Mouse (Mus musculus): ENCODE measurements around the gene Sema4d. TPM values are rescaled to one million over a fixed set of nuclear protein-coding genes. Genes with fewer than 3 reads are reported as not detected.
"Not testable (repeated sequence)": the region's sequence is repeated elsewhere in the genome, so short reads cannot be mapped to it uniquely, and the experiment has no call there.

Sema4d gene
- total RNA-seq, 2 experiments from 2014 or later, result 93.1 to 112 TPM

DNA sequence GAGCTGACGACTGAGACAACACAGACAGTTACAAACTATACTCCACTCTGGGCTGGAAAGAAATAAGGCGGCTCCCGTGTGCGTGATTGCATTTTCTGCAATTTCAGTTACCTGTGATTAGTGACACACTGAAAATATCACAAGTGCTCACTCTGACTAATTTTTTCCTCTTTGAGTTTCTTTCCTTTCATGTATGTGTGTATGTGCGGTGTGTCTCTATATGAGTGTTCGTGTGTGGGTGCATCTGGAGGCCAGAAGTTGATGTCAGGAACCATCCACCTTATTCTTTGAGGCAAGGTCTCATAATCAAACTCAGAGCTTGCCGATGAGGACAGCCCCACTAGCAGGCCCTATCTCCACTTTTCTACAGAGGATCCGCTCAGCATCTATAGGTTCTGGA is 81.5 kb downstream of the Sema4d start:
- no peak for DNase-seq (ENCODE audit: low spot score in 2 of 2)
- intact Hi-C loops (cut with DNase I), result no loop called here

DNA sequence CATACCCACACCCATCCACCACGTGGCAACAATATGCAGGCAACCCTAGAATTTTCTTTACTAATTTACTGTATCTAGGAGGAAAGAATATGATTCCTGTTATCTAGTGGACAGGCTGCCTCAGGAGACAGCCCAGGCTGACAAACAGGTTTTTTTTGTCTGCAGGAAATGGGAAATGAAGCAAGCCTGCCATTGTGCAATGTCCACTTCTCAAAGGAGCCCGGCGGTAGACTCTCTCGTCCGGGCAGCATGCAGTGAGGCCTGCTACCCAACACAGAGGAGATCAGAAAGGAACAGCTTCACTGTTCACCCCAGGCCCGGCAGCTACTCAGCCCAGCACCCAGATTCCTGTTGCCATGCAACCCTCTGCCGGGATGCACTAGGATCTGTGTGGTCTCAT is 82.8 kb downstream of the Sema4d start:
- intact Hi-C loops (cut with DNase I), result no loop called here
- DNase-seq (ENCODE audit: low spot score in 2 of 2), result no peak

DNA sequence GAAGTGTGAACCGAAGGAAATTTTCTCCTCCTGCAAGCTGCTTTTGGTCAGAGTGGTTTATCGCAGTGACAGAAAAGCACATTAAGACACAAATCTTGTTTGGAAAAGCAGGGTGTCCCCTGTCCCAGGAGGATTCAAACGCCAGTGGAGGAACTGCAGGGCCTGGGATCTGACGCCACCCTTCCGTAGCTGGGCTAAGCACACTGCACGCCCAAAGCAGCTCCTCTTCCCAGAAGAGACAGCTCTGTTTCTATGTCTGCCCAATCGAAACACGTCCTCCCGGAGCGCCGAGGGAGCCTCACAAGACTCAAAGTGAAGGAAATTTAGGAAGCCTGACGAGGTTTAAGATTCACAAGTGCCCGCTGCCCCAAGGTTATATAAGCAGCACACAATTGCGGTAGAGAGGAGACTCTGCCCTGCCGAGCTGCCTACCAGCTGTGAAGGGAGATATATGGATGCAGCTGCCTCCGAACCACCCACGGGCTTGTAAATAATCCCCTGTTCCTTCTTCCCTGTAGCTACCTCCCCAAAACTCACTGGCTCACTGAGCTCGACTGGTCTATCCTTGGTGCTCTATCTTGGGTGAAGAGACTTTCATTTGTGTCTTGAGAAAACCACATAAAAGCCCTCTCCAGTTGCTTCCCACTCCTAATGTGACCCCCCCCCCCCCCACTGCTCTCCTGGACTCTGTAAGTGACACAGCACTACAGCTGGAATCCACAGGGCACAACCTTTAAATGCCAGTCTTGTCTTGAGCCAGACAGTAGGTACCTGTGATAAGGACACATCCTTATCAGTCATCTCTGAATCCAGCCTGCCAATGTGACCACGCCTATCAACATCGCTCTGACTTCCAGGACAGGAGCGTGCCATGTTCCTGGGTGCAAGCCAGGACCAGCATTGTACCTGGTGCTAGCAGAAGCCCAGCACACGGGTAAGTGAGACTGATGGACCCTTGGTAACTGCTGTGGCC is 87.4 kb downstream of the Sema4d start:
- intact Hi-C loops (cut with DNase I), result no loop called here
- no peak for DNase-seq (ENCODE audit: low spot score in 2 of 2)

DNA sequence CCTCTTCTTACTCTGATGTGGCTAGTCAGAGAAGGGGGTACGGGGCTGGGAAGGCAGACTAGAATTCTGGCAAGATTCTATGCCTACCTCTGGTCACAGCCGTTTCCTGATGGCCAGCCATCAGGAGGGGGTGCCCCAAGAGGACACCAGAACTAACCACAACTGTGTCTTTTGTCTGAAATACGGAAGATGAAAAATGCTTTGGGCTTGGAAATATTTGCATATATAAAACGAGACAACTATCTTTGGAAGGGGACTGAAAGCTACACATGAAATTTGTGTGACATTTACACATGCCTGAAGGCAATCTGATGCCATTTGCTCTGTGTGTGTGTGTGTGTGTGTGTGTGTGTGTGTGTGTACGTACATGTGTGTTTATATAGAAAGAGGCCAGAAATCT is 89.7 kb downstream of the Sema4d start:
- DNase-seq (ENCODE audit: low spot score in 2 of 2), result no peak
- intact Hi-C loops (cut with DNase I), result no loop called here

DNA sequence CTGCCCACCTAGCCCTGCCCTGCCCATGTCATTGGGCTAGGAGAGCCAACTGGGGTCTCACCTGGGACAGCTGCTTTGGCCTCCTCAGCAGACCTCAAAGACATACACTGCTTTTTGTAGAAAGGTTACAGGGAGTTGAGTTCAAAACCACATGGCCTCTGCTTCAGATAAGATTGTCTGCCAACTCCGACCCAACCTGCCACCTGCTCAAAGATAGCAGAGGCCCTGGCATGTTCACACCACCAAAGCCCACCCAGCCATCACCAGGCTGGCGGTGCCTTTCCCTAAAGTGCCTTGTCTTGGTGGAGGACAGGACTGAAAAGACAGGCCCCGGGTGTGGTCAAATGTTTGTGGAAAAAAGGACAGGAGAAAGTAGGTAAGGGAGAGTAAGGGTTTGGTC is 95.2 kb downstream of the Sema4d start:
- intact Hi-C loops (cut with DNase I), result no loop called here
- no peak for DNase-seq (ENCODE audit: low spot score in 2 of 2)

DNA sequence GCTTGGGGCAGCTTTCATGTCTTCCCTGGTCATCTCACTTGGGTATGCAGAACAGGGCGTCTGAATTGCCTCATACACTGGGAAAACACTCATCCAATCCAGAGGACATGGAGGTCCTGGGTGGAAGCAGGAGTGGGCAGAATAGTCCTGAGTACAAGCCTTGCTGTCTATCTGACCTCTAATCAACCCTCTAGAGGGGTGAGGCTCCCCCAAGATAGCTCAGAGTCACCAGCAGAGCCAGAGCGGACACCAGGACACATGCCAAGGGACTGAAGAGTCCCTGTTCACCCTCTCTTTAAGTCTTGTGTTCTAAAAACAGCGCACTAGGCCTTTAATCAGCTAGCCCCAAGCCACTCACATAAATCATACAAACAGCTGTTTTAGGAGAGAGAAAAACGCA is 95.7 kb downstream of the Sema4d start:
- no peak for DNase-seq (ENCODE audit: low spot score in 2 of 2)
- intact Hi-C loops (cut with DNase I), result no loop called here

DNA sequence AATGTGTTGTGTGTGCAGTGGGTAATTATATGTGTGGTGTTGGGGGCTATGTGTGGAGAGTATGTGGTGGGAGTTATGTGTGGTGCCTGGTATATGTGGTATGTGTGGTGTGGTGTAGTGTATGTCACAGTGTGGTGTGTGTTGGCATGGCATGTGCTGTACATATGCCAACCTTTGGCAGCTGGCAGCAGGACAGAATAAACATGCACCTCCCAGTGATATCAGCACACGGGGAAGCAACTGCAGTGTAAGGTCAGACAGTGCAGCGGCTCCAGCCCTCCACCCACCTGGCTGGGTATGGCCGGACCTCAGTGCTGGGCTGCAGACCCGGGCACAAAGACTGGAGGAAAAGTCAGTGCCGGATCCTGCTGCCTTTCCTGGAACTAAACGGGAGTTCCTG is 96.1 kb downstream of the Sema4d start:
- intact Hi-C loops (cut with DNase I), result no loop called here
- no peak for DNase-seq (ENCODE audit: low spot score in 2 of 2)

DNA sequence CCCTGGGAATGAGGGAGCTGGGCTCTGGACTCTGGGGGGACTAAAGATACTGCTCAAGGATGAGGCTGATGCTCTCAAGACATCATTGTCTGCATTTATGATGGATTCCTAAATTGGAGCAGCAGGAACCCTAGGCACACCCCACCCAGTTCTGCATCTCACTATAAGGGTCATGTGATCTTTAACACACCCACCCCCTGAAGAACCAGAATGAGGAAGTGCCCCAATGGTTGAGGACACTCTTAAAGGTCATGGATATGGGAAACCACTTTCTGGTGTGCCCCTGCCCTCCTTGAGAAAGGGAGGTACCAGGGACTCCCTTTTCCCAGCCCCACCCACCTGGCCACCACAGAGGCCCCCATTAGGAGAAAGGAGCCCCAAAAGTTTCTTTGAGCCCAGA is 97.1 kb downstream of the Sema4d start:
- intact Hi-C loops (cut with DNase I), result no loop called here
- no peak for DNase-seq (ENCODE audit: low spot score in 2 of 2)

DNA sequence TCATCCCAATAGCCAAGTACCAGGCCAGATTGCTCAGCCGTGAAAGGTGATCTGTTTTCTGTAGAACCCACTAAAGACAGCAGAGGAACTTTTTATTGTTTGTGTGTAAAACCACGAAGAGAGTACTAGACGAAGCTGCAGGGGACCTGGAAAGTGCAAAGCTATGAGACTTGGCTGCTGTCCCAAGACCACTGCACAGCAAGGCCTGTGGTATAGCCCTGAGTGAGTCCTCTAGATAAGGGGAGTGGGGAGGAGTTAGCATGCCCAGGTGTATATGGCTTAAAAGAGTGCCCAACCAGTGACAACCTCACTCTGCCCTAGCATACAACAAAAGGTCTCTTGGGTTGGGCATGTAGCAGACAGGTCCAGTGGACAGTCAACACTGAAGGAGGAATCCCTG is 104.9 kb downstream of the Sema4d start:
- no peak for DNase-seq (ENCODE audit: low spot score in 2 of 2)
- intact Hi-C loops (cut with DNase I), result no loop called here

DNA sequence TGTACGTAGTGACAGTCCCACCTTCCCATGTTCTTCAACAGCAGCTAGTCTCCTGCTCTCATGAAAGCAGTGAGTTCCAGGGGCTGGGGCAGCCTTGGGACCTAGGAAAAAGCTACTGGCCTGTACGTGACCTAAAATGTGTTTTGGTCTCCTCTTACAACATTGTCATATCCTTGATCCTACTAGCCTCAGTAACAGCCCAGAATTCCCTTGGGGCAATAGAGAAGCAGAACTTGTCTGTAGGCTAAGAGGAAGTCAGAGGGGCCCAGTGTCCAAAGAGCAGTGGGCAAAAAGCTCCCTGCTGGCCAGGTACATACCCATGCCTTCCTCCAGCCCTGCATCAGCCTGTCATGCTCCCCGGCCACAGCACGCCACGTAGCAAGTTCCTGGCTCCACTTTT is 106.6 kb downstream of the Sema4d start:
- intact Hi-C loops (cut with DNase I), result no loop called here
- no peak for DNase-seq (ENCODE audit: low spot score in 2 of 2)

DNA sequence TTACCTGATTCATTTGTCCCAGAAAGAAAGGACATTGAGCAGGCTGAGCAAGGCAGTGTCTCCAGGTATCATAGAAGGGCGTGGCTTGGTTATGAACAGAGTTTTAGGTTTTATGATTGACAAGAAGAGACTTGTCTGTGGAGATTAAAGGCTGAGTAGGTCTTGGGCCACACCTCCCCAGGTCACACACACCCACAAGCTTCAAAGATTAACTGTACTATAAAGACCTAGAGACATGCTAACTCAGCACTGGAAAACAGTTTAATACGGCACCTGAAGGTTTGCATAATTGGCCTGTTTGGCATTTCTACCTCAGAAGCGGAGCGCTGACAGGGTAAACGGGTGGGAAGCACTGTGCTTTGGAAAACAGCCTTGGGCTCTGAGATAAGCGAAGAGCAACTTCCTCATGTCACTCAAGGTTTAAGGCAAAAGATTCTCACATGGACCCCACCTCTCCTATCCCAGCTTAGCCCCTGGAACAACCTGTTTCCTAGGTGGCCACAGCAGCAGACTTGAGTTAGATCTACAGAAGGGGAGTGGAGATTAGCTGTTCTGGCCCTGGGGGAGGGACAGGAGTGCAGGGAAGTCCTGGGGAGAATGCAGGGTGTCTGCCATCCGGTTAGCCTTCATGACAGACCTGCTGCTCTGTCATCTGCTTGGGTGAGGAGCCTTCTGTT is 108.1 kb downstream of the Sema4d start:
- DNase-seq (ENCODE audit: low spot score in 2 of 2), result no peak
- intact Hi-C loops (cut with DNase I), result no loop called here

DNA sequence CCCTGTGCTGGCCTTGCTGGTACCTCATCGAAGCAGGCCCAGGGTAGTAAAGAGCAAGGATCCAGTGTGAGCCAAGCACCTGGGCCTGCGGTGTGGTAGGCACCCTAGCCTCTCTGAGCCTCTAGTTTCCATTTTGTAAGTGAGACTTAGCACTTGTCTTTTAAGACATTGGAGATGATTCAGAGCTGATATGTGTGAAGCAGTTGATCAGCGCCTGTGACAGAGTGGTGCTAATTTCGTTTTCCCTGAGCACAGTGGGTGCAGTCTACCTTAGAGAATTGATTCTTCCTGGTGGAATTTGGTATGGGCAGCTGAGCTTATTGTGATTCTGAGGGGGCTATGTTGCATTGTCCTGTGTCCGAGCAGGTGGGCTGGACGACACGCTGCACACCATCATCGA is 111.9 kb downstream of the Sema4d start:
- no peak for DNase-seq (ENCODE audit: low spot score in 2 of 2)
- intact Hi-C loops (cut with DNase I), result no loop called here

DNA sequence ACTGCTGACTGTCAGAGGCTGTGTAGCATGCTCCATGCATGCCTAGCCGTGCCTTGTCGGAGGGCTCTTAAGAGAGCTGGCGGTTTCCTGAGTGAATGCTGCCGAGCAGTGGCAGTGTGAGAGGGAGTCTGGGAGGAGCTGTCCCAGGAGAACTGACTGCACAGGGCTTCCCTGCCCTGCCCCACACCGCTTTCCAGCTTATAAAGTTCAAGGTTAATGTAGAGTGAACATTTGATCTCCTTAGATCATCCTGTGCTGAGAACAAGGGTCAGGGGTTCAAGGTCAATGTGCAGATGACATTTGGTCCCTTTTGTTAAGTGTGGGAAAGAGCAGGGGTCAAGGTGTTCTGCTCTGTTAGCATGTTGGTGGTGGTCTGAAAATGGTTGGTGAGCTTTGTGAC is 112.5 kb downstream of the Sema4d start:
- intact Hi-C loops (cut with DNase I), result no loop called here
- DNase-seq (ENCODE audit: low spot score in 2 of 2), result no peak

DNA sequence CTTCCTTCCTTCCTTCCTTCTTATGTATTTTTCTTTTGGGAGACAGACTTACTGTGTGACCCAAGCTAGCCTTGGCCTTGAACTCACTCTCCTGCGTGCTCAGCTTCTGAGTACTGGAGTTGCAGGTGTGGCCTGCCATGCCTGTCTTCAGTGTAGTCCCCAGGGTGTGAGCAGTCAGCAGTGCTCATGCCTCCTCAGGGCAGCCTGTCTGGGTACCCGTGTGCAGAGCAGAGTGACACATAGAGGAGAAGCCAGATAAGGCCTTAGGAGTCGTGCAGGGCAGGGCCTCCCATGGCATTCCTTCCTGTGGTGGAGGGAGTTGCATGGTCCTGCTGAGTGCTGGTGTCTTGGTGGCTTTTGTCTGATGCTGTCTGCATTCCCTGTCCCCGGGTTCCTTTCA is 114.2 kb downstream of the Sema4d start:
- no peak for DNase-seq (ENCODE audit: low spot score in 2 of 2)
- intact Hi-C loops (cut with DNase I), result no loop called here

DNA sequence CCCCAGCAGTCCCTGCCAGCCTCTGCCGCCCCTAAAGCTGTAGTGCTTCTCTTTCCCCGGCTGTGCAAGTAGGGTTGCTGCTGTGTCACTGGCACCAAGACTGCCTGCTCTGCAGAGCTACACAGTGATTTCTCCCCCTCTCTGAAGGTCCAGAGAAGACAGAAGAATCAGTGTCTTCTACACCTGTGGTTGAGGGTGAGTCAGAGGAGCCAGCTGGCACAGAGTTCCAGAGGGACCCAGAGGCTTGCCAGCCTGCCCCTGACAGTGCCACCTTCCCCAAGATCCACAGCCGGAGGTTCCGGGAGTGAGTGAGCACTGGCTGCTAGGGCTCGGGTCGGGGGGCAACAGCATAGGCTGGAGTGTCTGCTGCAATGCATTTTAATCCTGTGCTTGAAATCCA is 114.9 kb downstream of the Sema4d start:
- intact Hi-C loops (cut with DNase I), result no loop called here
- no peak for DNase-seq (ENCODE audit: low spot score in 2 of 2)

DNA sequence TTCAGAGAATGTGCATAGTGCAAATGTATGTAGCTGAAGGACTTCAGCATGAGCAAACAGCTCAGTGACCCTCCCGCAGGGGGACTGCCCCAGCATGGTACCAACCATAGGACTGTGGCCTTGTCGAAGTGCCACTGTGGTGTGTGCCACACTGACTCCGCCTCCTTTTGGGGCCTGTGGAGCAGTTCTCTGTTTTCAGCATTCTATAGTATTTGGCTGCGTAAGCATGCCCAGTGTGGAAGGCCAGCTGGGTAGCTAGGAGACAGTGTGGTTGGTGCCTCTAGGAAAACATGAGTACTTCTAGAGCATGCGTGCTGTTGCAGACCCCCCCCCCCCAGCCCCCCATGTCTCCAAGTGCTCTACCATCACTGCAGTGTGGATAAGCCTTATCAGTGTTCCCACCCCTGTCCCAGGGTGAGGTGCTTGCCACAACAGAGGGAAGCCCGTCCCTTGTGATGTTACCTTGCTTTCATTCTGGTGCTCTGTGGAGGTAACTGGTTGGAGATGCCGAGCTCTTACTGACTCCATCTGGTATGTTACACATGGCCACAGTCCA is 115.8 kb downstream of the Sema4d start:
- no peak for DNase-seq (ENCODE audit: low spot score in 2 of 2)
- intact Hi-C loops (cut with DNase I), result no loop called here

DNA sequence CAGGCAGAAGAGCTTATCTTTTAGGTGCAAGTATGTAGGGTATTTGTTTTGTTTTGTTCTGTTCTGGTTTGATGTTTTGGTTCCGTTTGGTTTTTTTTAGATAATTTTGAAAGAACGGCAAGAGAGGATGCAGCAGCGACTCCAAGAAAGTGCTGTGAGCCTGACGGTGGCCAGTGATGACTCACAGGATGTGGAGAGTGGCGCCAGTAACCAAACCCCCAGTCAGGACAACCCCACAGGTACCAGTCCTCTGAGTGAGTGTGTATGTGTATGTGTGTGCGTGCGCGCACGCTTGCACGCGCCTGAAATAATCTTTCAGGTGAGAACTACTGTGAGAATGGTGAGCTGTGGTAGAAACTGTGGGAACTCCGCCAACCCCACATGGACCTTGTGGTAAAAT is 116.5 kb downstream of the Sema4d start:
- intact Hi-C loops (cut with DNase I), result no loop called here
- no peak for DNase-seq (ENCODE audit: low spot score in 2 of 2)

DNA sequence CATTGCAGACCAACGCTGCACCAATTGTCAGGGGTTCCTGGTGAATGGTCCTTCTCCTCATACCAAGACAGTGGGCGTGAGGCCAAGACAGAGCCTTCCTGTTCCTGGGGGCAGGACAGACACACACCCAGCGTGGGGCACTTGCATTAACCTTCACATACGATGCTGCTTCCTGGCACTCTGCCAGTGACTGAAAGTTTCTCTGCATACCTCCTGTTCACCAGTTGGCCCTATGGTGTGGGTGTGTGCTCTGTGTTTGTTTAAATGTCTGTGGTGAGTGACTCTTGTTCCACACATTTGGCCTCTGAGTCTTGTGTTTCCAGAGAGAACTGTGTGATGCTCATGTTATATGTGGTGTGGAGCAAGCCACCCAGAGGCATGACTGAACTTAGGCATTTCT is 116.9 kb downstream of the Sema4d start:
- intact Hi-C loops (cut with DNase I), result no loop called here
- no peak for DNase-seq (ENCODE audit: low spot score in 2 of 2)

DNA sequence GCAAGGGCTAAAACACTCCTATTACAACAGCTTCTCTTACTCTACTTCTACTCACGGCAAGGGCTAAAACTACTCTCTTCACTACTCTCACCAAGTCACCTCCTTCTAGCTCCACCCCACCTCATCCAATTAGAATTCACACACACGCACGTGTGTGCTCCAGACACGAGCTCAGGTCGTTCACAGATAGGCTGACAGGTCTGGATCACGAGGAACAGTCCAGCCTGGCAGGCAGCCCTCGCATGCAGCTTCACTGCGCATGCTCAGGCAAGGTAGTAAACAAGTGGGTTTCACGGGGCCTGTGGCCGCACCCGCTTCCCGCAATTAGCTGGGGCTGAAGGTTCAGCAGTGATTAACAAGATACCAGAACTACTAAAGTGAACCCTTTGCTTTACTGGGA is 125.4 kb downstream of the Sema4d start:
- DNase-seq (ENCODE audit: low spot score in 2 of 2); intact Hi-C loops (cut with DNase I): not testable (repeated sequence)

DNA sequence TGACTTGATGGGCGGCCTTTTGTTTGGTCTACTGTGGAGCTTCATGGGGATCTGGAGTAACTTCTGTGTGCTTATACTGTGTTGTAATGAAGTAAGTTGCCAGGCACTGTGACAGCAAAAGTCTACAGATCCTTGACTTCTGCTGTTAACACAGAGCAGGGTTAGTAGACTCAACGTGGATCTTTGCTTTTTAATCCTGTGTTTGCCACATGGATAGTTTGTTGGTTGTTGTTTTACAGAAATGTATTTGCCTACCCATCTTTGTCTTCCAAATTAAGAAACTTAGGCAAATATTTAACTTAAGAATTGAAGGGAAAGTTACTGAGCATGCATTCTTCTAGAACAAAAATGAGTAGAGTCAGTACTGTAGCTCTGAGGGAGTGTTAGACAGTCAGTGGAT is 130.0 kb downstream of the Sema4d start:
- intact Hi-C loops (cut with DNase I), result no loop called here

DNA sequence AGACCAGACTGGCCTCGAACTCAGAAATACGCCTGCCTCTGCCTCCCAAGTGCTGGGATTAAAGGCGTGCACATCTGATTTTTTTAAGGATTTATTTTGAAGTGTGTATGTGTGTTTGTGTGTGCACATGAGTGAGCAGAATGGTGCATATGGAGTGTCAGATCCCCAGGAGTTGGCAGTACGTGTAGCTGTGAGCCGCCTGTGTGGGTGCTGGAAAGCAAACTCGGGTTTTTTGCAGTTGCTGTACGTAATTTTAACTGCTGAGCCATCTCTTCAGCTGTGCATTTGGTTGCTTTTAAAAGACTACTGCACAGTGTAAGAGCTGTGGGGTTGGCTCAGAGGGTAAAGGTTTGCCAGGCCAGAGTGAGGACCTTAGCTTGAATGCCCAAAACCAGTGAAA is 134.0 kb downstream of the Sema4d start:
- no peak for DNase-seq (ENCODE audit: low spot score in 2 of 2)
- intact Hi-C loops (cut with DNase I), result no loop called here

More for the DNA sequence above, 130.0 kb downstream of the Sema4d start:
- DNase-seq (ENCODE audit: low spot score in 2 of 2), result no peak

Data from left cerebral cortex, postnatal 14 days (tissue).